Comparison of ENCODE assay signal across 18 mouse cellular contexts in the genomic region with DNA sequence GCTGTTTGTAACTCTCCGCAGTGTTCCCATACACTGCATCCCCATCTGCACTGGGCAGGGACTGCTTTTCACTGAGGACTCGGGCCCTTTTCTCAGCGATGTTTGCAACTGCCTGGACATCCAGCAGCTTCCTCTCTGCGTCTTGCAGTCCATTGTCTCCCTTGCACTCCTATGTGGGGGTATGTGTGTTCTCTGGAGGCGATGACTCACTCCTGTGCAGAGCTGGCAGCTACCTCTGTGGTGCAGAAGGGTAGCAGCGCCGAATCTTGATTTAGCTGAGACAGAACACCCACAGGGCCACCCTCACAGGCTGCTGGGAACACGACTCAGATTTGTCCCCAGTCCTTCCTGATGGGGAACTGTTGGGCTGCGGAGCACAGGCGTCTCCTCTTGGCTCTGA. TPM values are rescaled to one million over a fixed set of nuclear protein-coding genes. Genes with fewer than 3 reads are reported as not detected.
DNase-seq lines count a peak whose midpoint lies in the region; ATAC-seq lines count a peak whose summit lies in the region.
"Had no signal": no experiment of that assay in that cellular context is flagged by ENCODE, and none has a peak within 500 bp of the region (broad histone marks: within the 10 kb centered on the region; RNA-seq: fewer than 3 reads in every experiment).

No protein-coding gene starts in this region.

- no peak for ATAC-seq in cerebellum, adult (ENCODE audit: insufficient number of reproducible peaks, low FRiP score, low TSS enrichment)
- no peak for ATAC-seq in forebrain, embryonic 15.5 days (replicated peaks)
- ATAC-seq: forebrain, embryonic 13.5 days; intestine, embryonic 15.5 days had no signal

- no peaks in the 10 kb centered on the region for H3K4me1 ChIP-seq in forebrain, embryonic 15.5 days
- H3K4me1 ChIP-seq: embryonic facial prominence, embryonic 15.5 days; forebrain, embryonic 13.5 days; heart, embryonic 13.5 days; intestine, embryonic 15.5 days; limb, embryonic 15.5 days; midbrain, embryonic 10.5 days had no signal

- H3K4me3 ChIP-seq in forebrain, embryonic 15.5 days, result no peak overlapping the region
- H3K4me3 ChIP-seq: embryonic facial prominence, embryonic 15.5 days; forebrain, embryonic 13.5 days; heart, embryonic 13.5 days; intestine, embryonic 15.5 days; limb, embryonic 15.5 days; midbrain, embryonic 10.5 days had no signal

- DNase-seq in layer of hippocampus, adult 11-12 months (ENCODE audit: low spot score), result peak; percentile 81
- no peak for DNase-seq in layer of hippocampus, adult 9-10 months (ENCODE audit: low spot score)
- peak; percentile 45 for DNase-seq in MN1 (ENCODE audit: low spot score)
- DNase-seq in layer of hippocampus, adult 8-10 months (ENCODE audit: low spot score in 2 of 2), result peak; percentile 84 to 85
- peak; percentile 85 for DNase-seq in right cerebral cortex, postnatal 25 days
- DNase-seq in embryo, embryonic 11 days, result no peak
- DNase-seq: cerebellum, postnatal 25 days; gastrocnemius, postnatal 36 days; kidney, postnatal 10 days; thymus, adult 18-20 months had no signal

- no peaks in the 10 kb centered on the region for H3K9me3 ChIP-seq in forebrain, embryonic 15.5 days
- H3K9me3 ChIP-seq: embryonic facial prominence, embryonic 15.5 days; forebrain, embryonic 13.5 days; heart, embryonic 13.5 days; intestine, embryonic 15.5 days; limb, embryonic 15.5 days; midbrain, embryonic 10.5 days had no signal

- 63% methylated on average over 10 of the region's 10 CpGs for WGBS in forebrain, embryonic 15.5 days

- no peaks in the 10 kb centered on the region for H3K27me3 ChIP-seq in forebrain, embryonic 15.5 days
- H3K27me3 ChIP-seq: embryonic facial prominence, embryonic 15.5 days; forebrain, embryonic 13.5 days had no signal

- H3K4me2 ChIP-seq in forebrain, embryonic 15.5 days (replicated peaks), result no peak overlapping the region
- H3K4me2 ChIP-seq: embryonic facial prominence, embryonic 15.5 days; forebrain, embryonic 13.5 days; heart, embryonic 13.5 days; intestine, embryonic 15.5 days; limb, embryonic 15.5 days had no signal

- no peak overlapping the region for H3K9ac ChIP-seq in forebrain, embryonic 15.5 days (replicated peaks)
- H3K9ac ChIP-seq: embryonic facial prominence, embryonic 15.5 days; forebrain, embryonic 13.5 days; heart, embryonic 13.5 days; intestine, embryonic 15.5 days; limb, embryonic 15.5 days had no signal

- H3K36me3 ChIP-seq in forebrain, embryonic 15.5 days, result no peaks in the 10 kb centered on the region
- H3K36me3 ChIP-seq: embryonic facial prominence, embryonic 15.5 days; heart, embryonic 13.5 days; intestine, embryonic 15.5 days; limb, embryonic 15.5 days; midbrain, embryonic 10.5 days had no signal

- no peak overlapping the region for H3K27ac ChIP-seq in forebrain, embryonic 15.5 days (replicated peaks)
- H3K27ac ChIP-seq: embryonic facial prominence, embryonic 15.5 days; forebrain, embryonic 13.5 days; heart, embryonic 13.5 days; intestine, embryonic 15.5 days; limb, embryonic 15.5 days; midbrain, embryonic 10.5 days had no signal

RNA-seq across cellular contexts. Expression of a gene that starts 20.4 kb away (rescaled TPM):
- total RNA-seq in layer of hippocampus, adult 8-10 months (2022), result 100 to 1,000 TPM in 1 of 4 experiments, 10 to 100 TPM in 3; 87.5 to 101 (median 95.1) TPM
- polyA plus RNA-seq in forebrain, embryonic 15.5 days (2015; fragmentation: Nextera tagmentation; extraction: Ambion mirVana), result 32.9 and 35.8 TPM in 2 replicates

Comparison
In these comparisons a context has a peak if more than half of its experiments do, and no peak if none do; other contexts are left out.
1. DNase-seq: peak in layer of hippocampus, adult 11-12 months (single experiment), MN1 (single experiment), layer of hippocampus, adult 8-10 months (2 of 2) and right cerebral cortex, postnatal 25 days (single experiment); none in layer of hippocampus, adult 9-10 months (single experiment) and embryo, embryonic 11 days (single experiment).